Mouse (Mus musculus) megakaryocyte-erythroid progenitor cell, adult 5-6 weeks (primary cell): ENCODE data around the gene Tktl1. TPM values are rescaled to one million over a fixed set of nuclear protein-coding genes. Genes with fewer than 3 reads are reported as not detected.

Source experiments
- ATAC-seq: replicated peaks from 2 replicates; pipeline ENCODE4 v1.8.0; 2016; ENCODE audit warnings: mild to moderate bottlenecking, inconsistent platforms; ENCODE audit not compliant: severe bottlenecking, poor library complexity, low FRiP score, low TSS enrichment
- total RNA-seq, 2 experiments: library from RNA; stranded (forward) in 1 of 2; stranded (reverse) in 1 of 2; fragments of 200-1000, 215-1000 nt in 1 of 2; fragments of >200 nt in 1 of 2; fragmentation: Nextera tagmentation in 1 of 2; gene quantifications; 2 replicates each; pipeline ENCODE4 v1.2.3; 2014 to 2017

Gene Tktl1
- total RNA-seq, 2 experiments from 2014 or later = not detected

DNA sequence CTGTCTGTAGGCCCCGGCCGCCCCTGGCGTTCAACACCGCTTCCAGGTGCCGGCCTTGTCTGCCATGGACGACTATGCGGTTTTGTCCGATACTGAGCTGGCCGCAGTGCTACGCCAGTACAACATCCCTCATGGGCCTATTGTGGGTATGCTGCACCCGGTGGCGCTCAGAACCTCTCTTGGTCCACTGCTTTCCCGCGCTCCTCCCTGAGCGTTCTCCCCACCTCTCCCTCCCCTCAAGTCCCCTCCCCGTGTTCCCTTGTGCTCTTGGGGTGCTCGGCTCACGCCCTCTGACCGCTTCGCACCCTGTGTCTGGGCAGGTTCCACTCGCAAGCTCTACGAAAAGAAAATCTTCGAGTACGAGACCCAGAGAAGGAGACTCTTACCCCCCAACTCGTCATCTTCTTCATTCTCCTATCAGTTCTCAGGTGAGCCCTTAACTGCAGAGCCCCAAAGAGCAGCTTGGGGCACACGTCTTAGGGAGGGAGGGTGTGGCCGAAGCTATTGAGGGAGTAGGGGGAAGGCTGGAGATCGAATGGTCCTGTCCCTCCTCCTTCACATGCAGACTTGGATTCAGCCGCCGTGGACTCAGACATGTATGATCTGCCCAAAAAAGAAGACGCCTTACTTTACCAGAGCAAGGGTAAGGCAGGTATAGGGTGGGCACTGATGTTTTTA lies 78.0 kb downstream of the Tktl1 start:
- peak; percentile 56; the same call in 1 of the 2 replicates for ATAC-seq

DNA sequence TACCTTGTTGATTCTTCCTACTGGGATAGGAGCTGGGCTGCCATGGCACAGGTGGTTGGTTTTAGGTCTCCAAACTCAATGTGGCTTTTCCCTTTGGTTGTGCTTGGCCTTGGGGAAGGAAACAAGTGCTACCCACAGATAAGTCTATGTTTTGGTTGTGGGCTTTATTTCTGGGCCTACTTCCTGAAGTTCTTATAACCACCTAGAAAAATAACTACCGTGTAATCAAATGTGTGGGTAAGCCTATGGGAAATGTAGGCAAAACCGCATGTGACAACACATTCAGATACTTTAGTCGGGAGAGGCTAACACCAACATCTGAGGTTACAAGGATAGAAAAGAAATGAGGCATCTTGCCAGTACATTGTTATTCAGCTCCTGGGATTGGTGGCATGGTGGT lies 80.7 kb downstream of the Tktl1 start:
- no peak for ATAC-seq

Other genes starting within 250 kb of the Tktl1 start
- 3.3 and 7.6 TPM in 2 replicates for gene Renbp, start 246.4 kb upstream of the Tktl1 start, total RNA-seq (2014; fragmentation: Nextera tagmentation)
- gene Renbp, start 246.4 kb upstream of the Tktl1 start, total RNA-seq (2017) = 6.9 and 11.0 TPM in 2 replicates
- gene Hcfc1, start 210.9 kb upstream of the Tktl1 start, total RNA-seq (2014; fragmentation: Nextera tagmentation) = 159 and 169 TPM in 2 replicates
- gene Hcfc1, start 210.9 kb upstream of the Tktl1 start, total RNA-seq (2017) = 56.1 and 78.7 TPM in 2 replicates
- gene Irak1, start 153.3 kb upstream of the Tktl1 start, total RNA-seq (2014; fragmentation: Nextera tagmentation) = 74.9 and 81.2 TPM in 2 replicates
- 43.2 and 48.7 TPM in 2 replicates for gene Irak1, start 153.3 kb upstream of the Tktl1 start, total RNA-seq (2017)
- gene Opn1mw, start 49.8 kb upstream of the Tktl1 start, total RNA-seq (2014; fragmentation: Nextera tagmentation) = not detected in 2 replicates
- gene Opn1mw, start 49.8 kb upstream of the Tktl1 start, total RNA-seq (2017) = not detected in 2 replicates
- 21.8 and 22.9 TPM in 2 replicates for gene Mecp2, start 41.9 kb upstream of the Tktl1 start, total RNA-seq (2014; fragmentation: Nextera tagmentation)
- 12.9 and 17.9 TPM in 2 replicates for gene Mecp2, start 41.9 kb upstream of the Tktl1 start, total RNA-seq (2017)
- not detected in 2 replicates for gene Tex28, start 9.4 kb upstream of the Tktl1 start, total RNA-seq (2014; fragmentation: Nextera tagmentation)
- not detected in 2 replicates for gene Tex28, start 9.4 kb upstream of the Tktl1 start, total RNA-seq (2017)
- 118 and 156 TPM in 2 replicates for gene Flna, start 72.6 kb downstream of the Tktl1 start, total RNA-seq (2014; fragmentation: Nextera tagmentation)
- gene Flna, start 72.6 kb downstream of the Tktl1 start, total RNA-seq (2017) = 299 and 337 TPM in 2 replicates
- gene Emd, start 77.4 kb downstream of the Tktl1 start, total RNA-seq (2014; fragmentation: Nextera tagmentation) = 67.1 and 96.2 TPM in 2 replicates
- 74.5 and 113 TPM in 2 replicates for gene Emd, start 77.4 kb downstream of the Tktl1 start, total RNA-seq (2017)
- gene Rpl10, start 93.6 kb downstream of the Tktl1 start, total RNA-seq (2014; fragmentation: Nextera tagmentation) = 4,546 and 4,933 TPM in 2 replicates
- gene Rpl10, start 93.6 kb downstream of the Tktl1 start, total RNA-seq (2017) = 1,280 and 1,947 TPM in 2 replicates
- gene Taz, start 104.7 kb downstream of the Tktl1 start, total RNA-seq (2014; fragmentation: Nextera tagmentation) = 37.9 and 62.6 TPM in 2 replicates
- gene Taz, start 104.7 kb downstream of the Tktl1 start, total RNA-seq (2017) = 37.0 and 41.7 TPM in 2 replicates
- 12.9 and 22.9 TPM in 2 replicates for gene Dnase1l1, start 105.1 kb downstream of the Tktl1 start, total RNA-seq (2014; fragmentation: Nextera tagmentation)
- 15.6 and 28.0 TPM in 2 replicates for gene Dnase1l1, start 105.1 kb downstream of the Tktl1 start, total RNA-seq (2017)
- gene Atp6ap1, start 119.8 kb downstream of the Tktl1 start, total RNA-seq (2014; fragmentation: Nextera tagmentation) = 91.6 and 95.2 TPM in 2 replicates
- gene Atp6ap1, start 119.8 kb downstream of the Tktl1 start, total RNA-seq (2017) = 72.2 and 111 TPM in 2 replicates
- gene Gdi1, start 127.7 kb downstream of the Tktl1 start, total RNA-seq (2014; fragmentation: Nextera tagmentation) = 105 and 125 TPM in 2 replicates
- 12.9 and 19.3 TPM in 2 replicates for gene Gdi1, start 127.7 kb downstream of the Tktl1 start, total RNA-seq (2017)
- 32.6 and 39.6 TPM in 2 replicates for gene Fam50a, start 135.8 kb downstream of the Tktl1 start, total RNA-seq (2014; fragmentation: Nextera tagmentation)
- 62.1 and 75.4 TPM in 2 replicates for gene Fam50a, start 135.8 kb downstream of the Tktl1 start, total RNA-seq (2017)
- 3.9 and 14.8 TPM in 2 replicates for gene Plxna3, start 151.8 kb downstream of the Tktl1 start, total RNA-seq (2014; fragmentation: Nextera tagmentation)
- 0.80 TPM in 2 replicates for gene Plxna3, start 151.8 kb downstream of the Tktl1 start, total RNA-seq (2017)
- 62.4 and 101 TPM in 2 replicates for gene Lage3, start 176.4 kb downstream of the Tktl1 start, total RNA-seq (2014; fragmentation: Nextera tagmentation)
- gene Lage3, start 176.4 kb downstream of the Tktl1 start, total RNA-seq (2017) = 29.6 and 35.2 TPM in 2 replicates
- gene Ubl4a, start 196.0 kb downstream of the Tktl1 start, total RNA-seq (2014; fragmentation: Nextera tagmentation) = 35.0 and 64.6 TPM in 2 replicates
- gene Ubl4a, start 196.0 kb downstream of the Tktl1 start, total RNA-seq (2017) = 14.1 and 24.5 TPM in 2 replicates
- 6.7 and 16.4 TPM in 2 replicates for gene Slc10a3, start 196.1 kb downstream of the Tktl1 start, total RNA-seq (2014; fragmentation: Nextera tagmentation)
- 11.5 and 11.6 TPM in 2 replicates for gene Slc10a3, start 196.1 kb downstream of the Tktl1 start, total RNA-seq (2017)
- 13.1 and 16.5 TPM in 2 replicates for gene Fam3a, start 216.0 kb downstream of the Tktl1 start, total RNA-seq (2014; fragmentation: Nextera tagmentation)
- 12.8 and 21.1 TPM in 2 replicates for gene Fam3a, start 216.0 kb downstream of the Tktl1 start, total RNA-seq (2017)
- 12.6 and 16.4 TPM in 2 replicates for gene Ikbkg, start 216.0 kb downstream of the Tktl1 start, total RNA-seq (2014; fragmentation: Nextera tagmentation)
- gene Ikbkg, start 216.0 kb downstream of the Tktl1 start, total RNA-seq (2017) = 25.7 and 45.8 TPM in 2 replicates